Mouse (Mus musculus) liver, embryonic 18 days (tissue): ENCODE data around the gene Ddx52. TPM values are rescaled to one million over a fixed set of nuclear protein-coding genes. Genes with fewer than 3 reads are reported as not detected.

ENCODE experiments used
- polyA plus RNA-seq: library from polyadenylated mRNA; depleted of rRNA; stranded (reverse); fragments of >200 nt; gene quantifications from 2 replicates; pipeline ENCODE4 v1.2.3, GENCODE M21; 2012; rRNA removed

Ddx52 gene
- polyA plus RNA-seq, result 6.8 and 6.9 TPM in 2 replicates

GRCm38 (mm10) chr11:83941950-83942840, at the start of gene Ddx52:
Ddx52 (plus strand) TSS chr11:83942062.

GRCm38 (mm10) chr11:83963991-83964921, 22.4 kb downstream of the Ddx52 start, which contains the start of gene Synrg:
Synrg (plus strand) TSS chr11:83964428.

Other genes with a start within 250 kb of the Ddx52 start
- 12.9 and 14.2 TPM in 2 replicates for gene Wfdc17, start 238.1 kb upstream of the Ddx52 start, polyA plus RNA-seq
- gene Wfdc18, start 233.0 kb upstream of the Ddx52 start, polyA plus RNA-seq, result not detected in 2 replicates
- gene Wfdc21, start 195.1 kb upstream of the Ddx52 start, polyA plus RNA-seq, result 81.8 and 118 TPM in 2 replicates
- gene Heatr6, start 188.4 kb upstream of the Ddx52 start, polyA plus RNA-seq, result 5.3 and 6.2 TPM in 2 replicates
- 6.7 and 8.4 TPM in 2 replicates for gene Hnf1b, start 92.0 kb upstream of the Ddx52 start, polyA plus RNA-seq
- gene Synrg, start 22.4 kb downstream of the Ddx52 start, polyA plus RNA-seq, result 3.2 and 3.6 TPM in 2 replicates
- gene Dusp14, start 127.2 kb downstream of the Ddx52 start, polyA plus RNA-seq, result 1.7 and 2.2 TPM in 2 replicates
- gene Tada2a, start 187.5 kb downstream of the Ddx52 start, polyA plus RNA-seq, result 8.5 and 8.8 TPM in 2 replicates
- 8.6 and 8.7 TPM in 2 replicates for gene Acaca, start 187.6 kb downstream of the Ddx52 start, polyA plus RNA-seq
- gene Gm11437, start 225.4 kb downstream of the Ddx52 start, polyA plus RNA-seq, result 0.14 TPM in 1 of 2 replicates, not detected in the other